Mouse (Mus musculus) kidney, adult 2 months (tissue): Measurements from ENCODE around the gene Mertk.

Experiments
- CTCF ChIP-seq: fragments of 200-500 bp; conservative IDR thresholded peaks from 2 replicates; pipeline ENCODE4 v1.5.1; 2011; ENCODE audit warnings: low read depth, mild to moderate bottlenecking, control low read depth, low read length, moderate library complexity, mixed read lengths; ENCODE audit not compliant: insufficient read depth, insufficient read length
- POLR2A ChIP-seq: fragments of 200-500 bp; IDR thresholded peaks from one replicate; pipeline ENCODE4 v1.6.1; 2011; ENCODE audit warnings: low read depth, low read length, control low read depth

GRCm38 (mm10) chr2:128727552-128727951 lies 28.8 kb downstream of the Mertk start:
- TF ChIP-seq POLR2A (no peak), CTCF (no peak)
